Mouse (Mus musculus) embryo, embryonic 10.5 days (tissue): ENCODE measurements at regions not wholly inside any gene's neighbourhood (a gene's known extent, or its start where the extent isn't known, plus 50 kb on each side); places are given as distances from the start of the nearest gene placed in this dataset.
A peak's percentile ranks its signal among the peaks of the same experiment; 100 is the strongest.

Experiments
- DNase-seq: peaks from one replicate; pipeline ENCODE4 v3.0.0-alpha.2; 2015; ENCODE audit warnings: low spot score

DNA sequence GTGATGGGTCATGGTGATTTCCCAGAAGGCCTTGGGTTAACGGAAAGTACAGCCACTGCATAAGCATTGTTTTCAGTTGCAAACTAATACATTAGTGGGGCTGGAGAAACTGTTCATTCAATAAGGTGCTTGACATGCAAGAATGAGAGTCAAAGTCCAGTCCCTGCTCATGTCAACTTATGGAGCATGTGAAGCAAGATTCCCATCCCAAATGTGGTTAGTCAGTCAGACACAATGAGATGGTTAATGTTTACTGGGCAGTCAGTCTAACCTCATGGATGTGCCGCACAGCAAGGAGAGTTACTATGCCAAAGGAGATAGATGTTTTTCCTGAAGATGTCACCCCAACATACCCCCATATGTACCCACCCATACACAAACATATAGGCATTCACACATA lies 993.8 kb upstream of the Jmjd1c start:
- no peak for DNase-seq

DNA sequence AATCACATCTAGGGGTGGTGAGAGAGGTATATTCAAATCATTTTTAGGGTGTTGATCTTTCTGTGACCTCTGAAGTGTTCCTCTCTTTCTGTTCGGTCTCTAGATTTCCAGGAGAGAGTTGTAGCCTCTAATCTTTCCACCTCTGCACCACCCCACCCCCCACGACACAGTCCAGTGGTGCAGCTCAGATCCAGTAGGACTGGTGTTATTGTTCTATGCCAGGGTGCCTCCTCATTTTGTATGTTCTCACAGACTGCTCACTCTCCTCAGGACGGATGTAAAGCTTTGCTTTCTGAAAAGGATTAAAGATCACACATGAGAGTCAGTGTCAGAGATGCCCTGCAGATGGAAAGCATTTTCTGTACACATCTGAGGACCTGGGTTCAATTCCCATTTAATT lies 964.6 kb upstream of the Jmjd1c start:
- no peak for DNase-seq

DNA sequence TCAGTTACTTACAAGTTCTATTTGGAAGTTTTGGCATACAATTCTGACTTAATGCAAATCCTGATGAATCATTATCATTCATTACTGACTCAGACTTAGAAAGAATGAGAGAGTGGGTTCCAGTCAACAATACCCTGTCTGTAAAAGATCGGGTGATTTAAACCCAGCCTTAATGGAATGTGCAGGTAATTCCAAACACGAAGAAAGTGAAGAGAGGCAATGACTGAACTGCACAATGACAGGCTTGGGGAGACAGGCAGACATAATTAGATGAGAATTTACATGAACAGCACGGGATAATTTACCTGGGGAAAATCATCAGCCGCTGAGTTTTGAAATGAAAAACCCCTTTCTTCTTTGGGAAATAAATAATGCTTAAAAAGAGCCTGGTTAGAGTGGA lies 963.9 kb upstream of the Jmjd1c start:
- no peak for DNase-seq

DNA sequence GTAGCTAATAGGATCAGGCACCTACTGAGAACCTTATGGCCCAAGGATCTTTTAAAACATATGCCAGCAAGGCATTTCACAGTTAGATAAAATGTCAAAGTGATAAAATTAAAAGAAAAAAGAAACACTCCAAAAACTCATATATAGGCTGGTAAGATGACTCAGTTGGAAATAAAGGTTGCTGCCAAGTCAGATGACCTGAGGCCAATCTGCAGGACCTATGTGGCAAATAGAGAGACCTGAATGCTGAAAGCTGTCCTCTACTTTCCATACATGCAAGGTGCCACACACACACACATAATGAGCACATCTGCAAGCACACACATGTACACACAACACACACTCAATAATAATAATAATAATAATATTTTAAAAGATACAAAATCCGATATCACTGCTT lies 953.5 kb upstream of the Jmjd1c start:
- no peak for DNase-seq

DNA sequence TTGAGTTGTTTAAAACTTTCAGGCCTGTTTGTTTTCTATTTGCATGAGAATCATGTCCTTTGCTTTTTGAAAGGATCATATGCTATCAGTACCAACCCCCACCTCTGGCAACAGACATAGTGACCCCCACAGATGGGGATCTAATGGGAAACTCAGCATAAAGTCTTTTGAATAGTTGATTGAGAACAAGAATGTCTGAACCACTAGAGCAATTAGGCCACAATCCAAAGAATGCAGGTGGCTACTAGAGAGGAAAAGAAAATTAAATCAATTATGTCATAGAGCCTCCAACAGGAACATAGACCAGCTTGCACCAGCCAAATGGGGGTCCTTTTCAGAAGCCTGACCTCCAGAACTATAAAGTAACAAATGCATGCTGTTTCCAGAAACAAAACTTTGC lies 953.0 kb upstream of the Jmjd1c start:
- DNase-seq: no peak

DNA sequence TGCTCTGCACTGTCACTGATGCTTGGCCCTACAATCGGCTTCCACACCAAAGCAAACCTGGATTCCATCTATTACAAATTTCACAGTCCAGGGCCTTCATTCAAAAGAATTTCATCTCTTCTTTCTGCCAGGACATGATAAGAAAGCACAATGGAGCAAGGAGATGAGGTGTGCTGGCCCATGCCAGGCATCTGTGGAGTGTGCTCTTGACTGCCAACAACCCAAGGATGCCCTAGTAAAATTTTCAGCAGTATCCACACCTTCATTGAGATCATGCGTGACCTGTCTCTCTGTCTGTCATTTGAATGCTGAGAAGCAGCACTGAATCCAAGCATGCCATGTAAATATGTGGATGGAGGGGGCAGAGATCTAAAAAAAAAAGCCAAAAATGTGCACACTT lies 945.0 kb upstream of the Jmjd1c start:
- DNase-seq: no peak

DNA sequence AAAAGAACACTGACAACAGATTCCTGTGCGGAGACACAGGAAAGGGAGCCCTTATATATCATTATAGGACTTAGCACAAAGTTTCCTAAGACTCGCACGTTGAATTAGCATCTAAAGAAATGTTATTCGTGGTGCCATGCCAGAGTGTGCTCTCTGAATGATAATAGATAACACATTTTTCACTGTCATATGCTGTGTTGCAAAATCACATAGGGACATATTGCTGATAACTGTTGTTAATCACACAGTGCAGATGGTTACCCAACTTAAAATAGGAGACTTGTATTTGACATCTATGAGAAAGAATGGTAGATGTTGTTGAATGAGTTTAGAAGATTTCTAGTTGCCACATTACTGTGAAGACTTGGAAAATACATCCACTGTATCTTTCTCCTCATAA lies 943.1 kb upstream of the Jmjd1c start:
- DNase-seq: no peak

DNA sequence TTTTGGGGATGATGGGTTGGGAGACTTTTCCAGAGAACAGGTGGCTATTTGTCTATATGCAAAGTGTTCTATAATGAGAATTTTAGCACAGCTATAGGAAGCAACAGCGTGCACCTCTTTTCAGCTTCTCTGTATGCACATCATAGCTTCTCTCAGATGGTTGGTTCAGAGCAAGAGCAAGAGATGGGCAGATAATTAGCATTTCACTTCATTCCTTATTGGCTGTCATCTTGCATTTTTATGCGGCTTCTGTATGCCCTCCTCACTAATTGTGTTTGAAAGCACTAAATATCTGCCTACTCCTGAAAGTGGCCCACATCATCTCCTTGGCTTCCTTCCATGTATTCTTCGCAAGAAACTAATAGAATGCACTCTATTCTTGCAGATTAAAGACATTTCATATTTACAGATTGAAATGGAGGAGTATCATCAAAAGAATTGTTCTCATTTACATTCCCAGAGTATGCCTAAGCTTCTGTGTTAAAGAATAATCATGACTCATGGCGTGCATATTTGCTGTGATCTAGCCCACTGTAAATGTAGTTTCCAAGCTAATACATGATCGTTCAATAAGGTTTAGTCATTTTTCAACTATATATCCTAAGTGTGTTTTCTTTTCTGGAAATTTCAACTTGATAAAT lies 934.9 kb upstream of the Jmjd1c start:
- no peak for DNase-seq

DNA sequence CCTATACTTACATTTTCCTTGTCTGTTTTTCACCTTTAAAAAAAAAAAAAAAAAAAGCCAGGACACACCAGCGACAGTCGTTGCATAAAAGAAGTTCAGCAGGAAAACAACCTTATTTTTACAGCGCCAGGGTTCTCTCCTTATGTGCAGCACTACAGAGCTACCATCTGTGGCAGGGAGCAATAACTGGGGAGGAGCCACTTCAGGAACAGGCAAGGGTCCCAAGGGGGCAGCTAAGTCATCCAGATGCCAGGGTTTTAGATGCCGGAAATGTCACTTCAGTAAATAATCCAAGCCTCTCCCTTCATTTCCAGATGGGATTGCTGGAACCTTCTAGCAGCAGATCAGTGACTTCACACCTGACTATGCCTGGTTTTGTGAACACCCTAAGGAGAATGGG lies 923.1 kb upstream of the Jmjd1c start:
- DNase-seq: peak; percentile 28

DNA sequence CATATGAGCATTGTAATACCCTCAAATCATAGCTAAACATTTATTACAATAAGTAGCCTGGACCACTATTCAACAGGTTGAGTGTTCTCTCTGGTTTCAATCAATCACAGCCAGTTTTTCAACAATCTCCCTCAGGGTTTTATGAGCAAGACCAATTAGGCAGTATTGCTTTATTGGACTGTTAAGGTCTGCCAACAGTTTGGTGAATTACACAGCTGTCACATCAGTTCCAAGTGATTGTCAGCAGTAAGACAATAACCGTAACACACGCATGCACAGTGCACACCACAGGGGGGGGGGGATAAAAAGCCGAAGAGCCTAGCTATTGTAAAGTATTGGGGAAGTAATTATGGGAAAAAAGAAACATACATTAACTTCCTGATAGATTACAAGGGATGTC lies 918.6 kb upstream of the Jmjd1c start:
- DNase-seq: no peak

DNA sequence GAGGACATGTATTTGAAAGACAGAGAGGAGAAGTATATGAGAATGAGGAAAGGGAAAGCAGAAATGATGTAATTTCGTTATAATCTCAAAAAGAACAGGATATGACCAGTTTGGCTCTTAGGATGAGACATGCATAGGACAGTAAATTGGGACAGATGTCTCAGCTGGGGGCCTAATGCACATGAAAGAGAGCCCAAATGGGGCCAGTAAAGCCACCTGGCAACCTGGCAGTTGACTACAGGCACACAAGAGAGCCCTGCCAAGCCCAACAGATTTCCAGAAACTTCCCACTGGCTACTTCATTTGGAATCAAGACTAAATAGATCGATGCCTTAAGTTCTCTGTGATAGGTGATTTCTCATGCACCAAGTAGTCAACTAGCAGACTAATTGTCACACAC lies 914.7 kb upstream of the Jmjd1c start:
- DNase-seq: no peak

DNA sequence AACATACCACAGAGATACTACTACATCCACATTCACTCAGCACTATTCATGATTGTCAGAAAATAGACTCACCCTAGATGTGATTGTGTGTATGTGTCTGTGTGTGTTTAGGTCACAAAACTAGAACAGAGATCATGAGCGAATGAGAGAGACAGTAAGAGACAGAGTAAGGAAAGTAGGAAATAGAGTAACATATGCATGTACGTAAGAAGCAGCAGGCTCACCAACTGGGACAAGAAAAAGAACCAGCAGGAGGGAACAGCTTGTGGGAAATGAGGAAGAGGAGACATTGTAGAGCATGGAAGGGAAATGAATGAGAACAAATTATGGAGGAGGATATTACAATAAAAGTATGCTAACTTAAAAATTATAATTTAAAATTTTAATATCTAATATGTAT lies 912.9 kb upstream of the Jmjd1c start:
- no peak for DNase-seq

DNA sequence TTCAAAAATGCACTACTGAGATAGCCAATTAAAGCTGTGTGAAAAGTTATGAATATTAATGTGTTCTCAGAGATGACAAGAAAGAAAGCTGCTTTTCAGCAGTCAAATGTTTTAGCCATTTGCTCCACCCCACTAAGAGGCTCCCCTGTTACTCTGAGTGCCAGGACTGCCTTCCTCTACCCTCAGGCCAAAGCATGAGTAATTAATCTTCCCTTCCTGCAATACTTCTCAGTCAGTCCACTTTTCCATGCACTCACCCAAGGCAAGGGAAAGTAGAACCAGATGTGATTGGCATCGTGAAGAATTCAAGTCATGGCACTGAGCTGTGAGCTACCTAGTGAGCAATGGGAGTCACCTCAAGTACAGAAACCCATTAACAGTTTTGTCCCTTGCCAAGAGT lies 908.9 kb upstream of the Jmjd1c start:
- DNase-seq: peak; percentile 5

DNA sequence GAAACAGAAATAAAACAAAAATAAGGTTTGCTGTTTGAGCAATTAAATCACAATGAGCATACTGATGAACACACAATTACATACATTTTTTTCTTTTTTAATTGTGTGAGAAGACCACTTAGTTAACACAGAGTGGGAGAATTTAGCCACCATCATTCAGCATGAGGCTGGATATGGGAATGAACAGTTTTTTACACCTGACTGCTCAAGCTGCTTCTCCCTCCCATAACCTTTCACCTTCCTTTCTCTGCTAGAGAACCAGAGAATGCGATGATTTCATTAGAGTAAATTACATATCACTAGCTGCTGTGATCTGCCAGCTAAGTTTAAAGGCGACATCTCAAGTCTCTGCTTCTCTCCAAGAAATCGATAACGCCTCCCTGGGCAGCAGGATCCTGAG lies 894.8 kb upstream of the Jmjd1c start:
- DNase-seq: no peak

DNA sequence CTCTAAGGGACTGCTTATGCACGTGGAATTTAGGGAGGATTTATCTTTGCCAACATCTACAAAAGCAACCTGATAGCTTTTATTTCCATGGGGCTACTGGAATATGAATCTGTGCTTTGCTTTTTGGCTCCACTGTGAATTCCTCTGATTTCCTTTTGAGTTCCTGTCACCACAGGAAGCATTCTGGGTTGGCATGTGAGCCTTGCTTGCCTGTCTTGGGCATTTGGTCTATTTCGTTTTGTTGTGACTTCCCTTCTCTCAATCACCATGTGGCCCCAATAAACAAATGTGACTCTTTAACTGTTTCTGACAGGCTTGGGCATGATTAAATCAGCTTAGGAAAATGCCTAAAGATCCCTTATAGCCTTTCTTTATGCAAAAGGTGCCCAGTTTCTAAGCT lies 867.8 kb upstream of the Jmjd1c start:
- no peak for DNase-seq

DNA sequence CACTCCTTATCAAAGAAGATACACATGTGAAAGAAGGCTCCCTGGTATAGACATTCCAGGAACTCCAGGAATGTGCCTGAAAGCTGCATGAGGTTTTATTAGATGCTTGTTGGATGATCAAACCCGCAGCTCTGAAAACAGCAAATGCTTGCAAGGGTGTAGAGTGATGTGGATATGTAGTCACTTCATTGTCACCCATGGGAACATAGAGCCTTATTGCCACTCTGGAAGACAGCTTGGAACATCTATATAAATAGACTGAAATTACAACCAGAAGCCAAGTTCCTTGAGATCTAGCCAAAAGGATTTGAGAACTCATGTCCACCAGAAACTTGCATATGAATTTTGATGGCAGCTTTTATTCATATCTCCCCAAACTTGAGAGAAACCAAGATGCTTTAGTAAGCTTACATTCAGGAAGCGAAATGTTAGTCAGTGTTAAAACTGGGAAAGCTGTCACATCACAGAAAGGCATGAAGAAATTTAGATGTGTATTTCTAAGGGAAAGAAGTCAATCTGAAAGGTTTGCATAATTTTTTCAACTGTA lies 861.5 kb upstream of the Jmjd1c start:
- DNase-seq: no peak

DNA sequence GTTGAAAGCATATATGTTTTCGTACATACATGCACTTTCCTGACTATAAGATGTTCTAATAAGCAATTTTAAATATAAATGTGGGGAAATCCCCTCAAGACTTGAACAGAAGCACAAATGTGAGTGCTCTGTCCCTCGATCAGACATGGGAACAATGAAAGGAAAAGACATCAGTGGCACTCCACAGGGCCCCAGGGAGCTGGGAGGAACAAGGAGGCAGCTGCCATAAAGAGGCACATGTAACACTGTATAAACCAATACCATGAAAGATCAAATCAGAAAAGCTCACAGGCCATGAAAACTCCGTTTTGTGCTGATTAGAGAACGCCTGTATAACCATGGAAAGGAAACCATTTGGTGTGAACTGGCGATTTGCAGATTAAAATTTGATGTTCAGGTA lies 839.5 kb upstream of the Jmjd1c start:
- no peak for DNase-seq

DNA sequence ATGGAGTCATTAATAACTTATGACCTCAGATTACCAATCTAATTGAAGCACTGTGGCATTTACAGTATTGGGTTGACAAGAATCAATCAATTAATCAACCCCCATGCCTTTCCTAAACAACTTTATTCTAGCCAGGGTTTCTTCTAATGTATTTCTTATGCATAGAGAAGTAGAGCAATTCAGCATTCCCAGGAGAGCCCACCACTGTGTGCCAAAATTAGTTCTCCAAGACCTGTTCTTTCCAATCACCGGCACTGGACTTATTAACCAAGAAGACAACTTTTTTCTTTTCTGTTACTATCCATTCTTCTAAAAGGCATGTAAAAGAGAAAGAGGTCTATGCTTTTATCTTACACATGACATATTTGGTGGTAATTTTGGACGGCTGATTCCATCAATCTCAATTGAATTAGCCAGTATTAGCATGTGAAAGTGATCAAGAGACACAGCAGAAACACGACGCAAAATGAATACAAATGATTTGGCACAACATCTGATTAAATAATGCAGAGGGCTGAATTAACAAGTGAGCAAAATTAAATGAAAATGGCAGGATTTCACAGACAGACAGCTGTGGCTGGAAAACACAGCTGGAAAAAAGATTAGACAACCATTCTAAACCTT lies 825.2 kb upstream of the Jmjd1c start:
- no peak for DNase-seq

DNA sequence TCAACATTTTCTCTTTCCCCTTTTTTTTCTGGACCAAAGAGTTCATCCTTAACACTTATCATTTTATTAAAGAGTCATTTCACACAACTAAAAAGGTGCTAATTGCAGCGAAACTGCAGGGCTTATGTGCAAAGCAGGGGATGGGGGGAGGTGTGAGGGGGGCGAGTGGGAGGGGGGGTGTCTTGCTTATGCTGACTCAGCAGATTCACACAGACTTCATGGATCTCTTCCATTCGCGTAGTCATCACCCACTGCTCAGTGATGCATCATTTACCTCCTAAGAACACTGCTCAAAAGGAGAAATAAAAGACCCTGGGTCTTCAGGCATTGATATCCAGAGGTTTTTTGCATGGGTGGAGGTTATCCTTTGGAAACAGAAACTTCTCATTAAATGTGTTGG lies 800.3 kb upstream of the Jmjd1c start:
- no peak for DNase-seq

DNA sequence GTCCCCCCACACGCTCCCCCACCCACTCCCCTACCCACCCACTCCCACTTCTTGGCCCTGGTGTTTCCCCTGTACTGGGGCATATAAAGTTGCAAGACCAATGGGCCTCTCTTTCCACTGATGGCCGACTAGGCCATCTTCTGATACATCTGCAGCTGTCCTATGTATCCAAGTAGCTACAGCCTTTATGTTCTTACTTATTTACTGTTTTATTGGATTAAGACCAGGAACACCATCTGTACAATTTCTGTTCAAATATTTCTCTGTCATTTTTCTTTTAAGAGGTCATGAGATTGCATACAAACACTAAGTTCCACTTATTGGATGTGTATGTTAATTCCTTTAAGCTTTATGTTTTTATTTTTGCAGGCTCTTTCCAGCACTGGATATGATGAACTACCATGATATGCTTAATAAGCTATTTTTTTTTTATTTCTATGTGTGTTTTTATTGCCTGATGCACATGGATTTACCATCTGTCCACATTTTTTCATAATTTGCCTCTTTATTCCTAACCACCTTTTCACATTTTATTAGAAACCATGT lies 792.6 kb upstream of the Jmjd1c start:
- DNase-seq: no peak

DNA sequence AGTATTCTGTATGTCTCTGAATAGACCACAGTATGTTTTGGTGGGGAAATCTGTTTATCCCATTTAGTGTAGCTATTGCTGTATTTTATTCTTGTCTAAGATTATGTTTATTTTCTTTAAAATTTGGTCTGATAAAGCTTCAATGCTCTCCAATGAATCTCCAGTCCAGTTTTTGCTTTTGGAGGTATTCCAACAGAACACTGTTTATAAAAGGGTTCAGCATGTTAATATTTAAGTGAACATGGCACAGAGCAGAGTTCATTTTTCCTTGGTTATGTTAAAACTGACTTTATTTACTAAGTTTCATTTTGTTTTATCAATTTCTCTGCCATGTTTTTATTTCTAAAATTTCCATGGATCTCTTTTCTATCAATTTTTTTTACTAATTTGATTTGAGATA lies 791.0 kb upstream of the Jmjd1c start:
- no peak for DNase-seq

DNA sequence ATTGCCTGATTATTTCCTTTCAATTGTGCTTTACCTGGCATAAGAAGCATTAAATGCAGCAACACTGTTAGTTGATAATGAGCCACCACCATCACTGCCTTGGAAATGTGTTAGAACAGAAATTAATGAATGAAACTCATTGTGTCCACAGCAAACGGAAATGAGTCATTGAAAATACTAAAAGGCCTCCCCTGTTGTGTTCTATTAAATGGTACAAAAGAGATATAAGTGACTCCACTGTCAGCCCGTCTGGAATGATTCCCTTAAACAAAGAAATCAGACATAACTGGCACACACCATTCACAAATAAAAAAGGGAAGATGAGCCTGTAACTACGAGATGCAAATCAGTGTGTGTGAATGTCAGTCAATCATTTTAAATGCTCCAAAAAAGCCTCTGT lies 764.8 kb upstream of the Jmjd1c start:
- no peak for DNase-seq

DNA sequence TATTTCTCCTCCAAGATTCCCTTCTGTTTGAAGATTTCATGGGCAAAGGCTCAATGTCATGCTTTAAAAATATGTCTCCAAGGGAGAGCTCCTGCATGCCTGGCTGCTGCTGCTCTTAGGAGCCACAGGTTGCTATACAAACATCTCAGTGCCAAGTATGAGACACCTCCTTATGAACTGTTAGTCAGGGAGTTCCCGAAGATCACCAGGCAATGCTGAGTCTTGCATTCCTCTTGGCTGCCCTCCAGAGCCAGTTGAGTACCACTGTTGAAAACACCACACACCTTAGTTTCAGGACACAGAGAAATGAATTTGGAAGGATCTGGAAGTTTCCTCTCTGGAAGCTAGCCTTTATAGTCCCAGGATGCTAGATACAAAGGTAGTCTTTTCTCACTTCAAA lies 757.9 kb upstream of the Jmjd1c start:
- no peak for DNase-seq

DNA sequence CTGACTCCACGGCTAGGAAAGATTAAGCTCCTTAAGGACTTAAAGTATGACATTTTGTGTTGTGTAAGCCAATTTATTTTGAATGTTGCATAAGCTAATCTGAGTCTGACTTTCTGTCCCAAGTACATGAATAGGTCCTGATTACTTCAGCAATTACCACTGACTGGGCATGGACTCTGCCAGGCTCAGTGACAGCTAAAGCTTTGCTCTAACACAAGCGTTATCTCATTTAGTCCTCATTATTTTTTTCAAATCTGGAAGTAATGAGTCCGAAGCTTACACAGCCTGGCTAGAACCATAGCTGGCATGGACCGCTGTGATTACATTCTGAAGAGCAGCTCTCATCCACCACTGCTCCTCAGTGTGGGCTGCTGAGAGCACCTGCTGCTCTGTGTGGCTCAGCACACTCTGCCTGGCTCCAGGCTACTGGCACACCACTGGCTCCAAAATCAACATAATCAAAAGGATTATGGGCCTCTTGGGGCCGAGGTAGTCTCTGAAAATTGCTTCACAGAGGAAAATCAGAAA lies 753.0 kb upstream of the Jmjd1c start:
- no peak for DNase-seq
